Mouse (Mus musculus): Measurements from ENCODE around the gene Atp11c. TPM values are rescaled to one million over a fixed set of nuclear protein-coding genes. Genes with fewer than 3 reads are reported as not detected.
A peak's percentile ranks its signal among the peaks of the same experiment; 100 is the strongest.

Atp11c gene
- polyA plus RNA-seq, 1 experiment: 3.4 TPM

- H3K4me3 ChIP-seq (ENCODE audit: control insufficient read depth, low read depth, low read length): no peak overlapping the region
- H3K27me3 ChIP-seq (ENCODE audit: control insufficient read depth, insufficient read depth, low read length): no peaks in the 10 kb centered on the region
- no peak overlapping the region for H3K27ac ChIP-seq (ENCODE audit: control insufficient read depth, insufficient read depth, low read depth, low read length)
- no peaks in the 10 kb centered on the region for H3K4me1 ChIP-seq (ENCODE audit: control insufficient read depth, insufficient read depth, low read length)
- H3K36me3 ChIP-seq (ENCODE audit: control insufficient read depth, insufficient read depth, low read length): no peaks in the 10 kb centered on the region
- TF ChIP-seq CTCF (IDR thresholded peaks at IDR 0.05; ENCODE audit: control insufficient read depth, insufficient read depth, insufficient replicate concordance, low read depth, low read length) (no peak), POLR2A (IDR thresholded peaks at IDR 0.05; ENCODE audit: control insufficient read depth, low read depth, low read length) (no peak)
Observed at GRCm38 (mm10) chrX:60321321-60321720, 271.2 kb downstream of the Atp11c start.

- Histone ChIP-seq H3K4me3 (ENCODE audit: control insufficient read depth, low read depth, low read length) (no peak overlapping the region), H3K4me1 (ENCODE audit: control insufficient read depth, insufficient read depth, low read length) (no peaks in the 10 kb centered on the region), H3K36me3 (ENCODE audit: control insufficient read depth, insufficient read depth, low read length) (no peaks in the 10 kb centered on the region), H3K27ac (ENCODE audit: control insufficient read depth, insufficient read depth, low read depth, low read length) (no peak overlapping the region), H3K27me3 (ENCODE audit: control insufficient read depth, insufficient read depth, low read length) (no peaks in the 10 kb centered on the region)
- no peak for TF ChIP-seq POLR2A (IDR thresholded peaks at IDR 0.05; ENCODE audit: control insufficient read depth, low read depth, low read length)
- TF ChIP-seq CTCF (IDR thresholded peaks at IDR 0.05; ENCODE audit: control insufficient read depth, insufficient read depth, insufficient replicate concordance, low read depth, low read length): no peak
Observed at GRCm38 (mm10) chrX:60317661-60318060, 274.8 kb downstream of the Atp11c start.

- H3K36me3 ChIP-seq (ENCODE audit: control insufficient read depth, insufficient read depth, low read length): no peaks in the 10 kb centered on the region
- H3K4me3 ChIP-seq (ENCODE audit: control insufficient read depth, low read depth, low read length): no peak overlapping the region
- H3K4me1 ChIP-seq (ENCODE audit: control insufficient read depth, insufficient read depth, low read length): no peaks in the 10 kb centered on the region
- H3K27ac ChIP-seq (ENCODE audit: control insufficient read depth, insufficient read depth, low read depth, low read length): no peak overlapping the region
- TF ChIP-seq CTCF (IDR thresholded peaks at IDR 0.05; ENCODE audit: control insufficient read depth, insufficient read depth, insufficient replicate concordance, low read depth, low read length) (no peak), POLR2A (IDR thresholded peaks at IDR 0.05; ENCODE audit: control insufficient read depth, low read depth, low read length) (no peak)
- H3K27me3 ChIP-seq (ENCODE audit: control insufficient read depth, insufficient read depth, low read length): no peaks in the 10 kb centered on the region
Observed at GRCm38 (mm10) chrX:60292335-60292734, 300.2 kb downstream of the Atp11c start.

GRCm38 (mm10) chrX:60255346-60255745 is 337.2 kb downstream of the Atp11c start:
- no peaks in the 10 kb centered on the region for H3K36me3 ChIP-seq (ENCODE audit: control insufficient read depth, insufficient read depth, low read length)
- no peak for TF ChIP-seq CTCF (IDR thresholded peaks at IDR 0.05; ENCODE audit: control insufficient read depth, insufficient read depth, insufficient replicate concordance, low read depth, low read length)
- TF ChIP-seq POLR2A (IDR thresholded peaks at IDR 0.05; ENCODE audit: control insufficient read depth, low read depth, low read length): no peak
- H3K27me3 ChIP-seq (ENCODE audit: control insufficient read depth, insufficient read depth, low read length): no peaks in the 10 kb centered on the region
- H3K4me1 ChIP-seq (ENCODE audit: control insufficient read depth, insufficient read depth, low read length): no peaks in the 10 kb centered on the region
- no peak overlapping the region for H3K27ac ChIP-seq (ENCODE audit: control insufficient read depth, insufficient read depth, low read depth, low read length)
- H3K4me3 ChIP-seq (ENCODE audit: control insufficient read depth, low read depth, low read length): no peak overlapping the region

- no peak for TF ChIP-seq POLR2A (IDR thresholded peaks at IDR 0.05; ENCODE audit: control insufficient read depth, low read depth, low read length)
- no peak for TF ChIP-seq CTCF (IDR thresholded peaks at IDR 0.05; ENCODE audit: control insufficient read depth, insufficient read depth, insufficient replicate concordance, low read depth, low read length)
- H3K27ac ChIP-seq (ENCODE audit: control insufficient read depth, insufficient read depth, low read depth, low read length): no peak overlapping the region
- H3K36me3 ChIP-seq (ENCODE audit: control insufficient read depth, insufficient read depth, low read length): no peaks in the 10 kb centered on the region
- no peaks in the 10 kb centered on the region for H3K27me3 ChIP-seq (ENCODE audit: control insufficient read depth, insufficient read depth, low read length)
- no peak overlapping the region for H3K4me3 ChIP-seq (ENCODE audit: control insufficient read depth, low read depth, low read length)
- H3K4me1 ChIP-seq (ENCODE audit: control insufficient read depth, insufficient read depth, low read length): no peaks in the 10 kb centered on the region
Observed at GRCm38 (mm10) chrX:60187726-60188125, 404.8 kb downstream of the Atp11c start.

DNA sequence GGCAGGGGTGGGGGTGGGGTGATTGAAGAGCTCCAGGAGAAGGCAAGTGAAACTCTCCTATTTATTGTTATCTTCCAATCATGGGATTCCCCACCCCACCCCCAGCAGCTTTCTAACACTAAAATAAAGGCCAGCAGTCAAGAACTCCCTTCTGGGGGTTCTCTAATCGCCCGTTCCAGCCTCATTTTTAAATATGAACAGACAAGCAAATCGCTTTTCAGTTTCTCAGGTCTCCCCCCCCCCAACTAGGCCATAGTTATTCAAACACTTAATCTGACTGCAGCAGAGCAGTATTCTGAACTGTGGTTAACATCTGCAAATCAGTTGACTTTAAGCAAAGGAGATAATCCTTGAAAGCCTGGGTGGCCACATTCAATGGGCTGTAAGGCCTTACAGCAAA is 409.9 kb downstream of the Atp11c start:
- Histone ChIP-seq H3K4me3 (ENCODE audit: control insufficient read depth, low read depth, low read length) (no peak overlapping the region), H3K27ac (ENCODE audit: control insufficient read depth, insufficient read depth, low read depth, low read length) (no peak overlapping the region), H3K4me1 (ENCODE audit: control insufficient read depth, insufficient read depth, low read length) (peaks cover 6% of the 10 kb centered on the region), H3K27me3 (ENCODE audit: control insufficient read depth, insufficient read depth, low read length) (no peaks in the 10 kb centered on the region), H3K36me3 (ENCODE audit: control insufficient read depth, insufficient read depth, low read length) (no peaks in the 10 kb centered on the region)
- TF ChIP-seq POLR2A (IDR thresholded peaks at IDR 0.05; ENCODE audit: control insufficient read depth, low read depth, low read length) (no peak), CTCF (IDR thresholded peaks at IDR 0.05; ENCODE audit: control insufficient read depth, insufficient read depth, insufficient replicate concordance, low read depth, low read length) (no peak)

GRCm38 (mm10) chrX:60178744-60179458 is 413.6 kb downstream of the Atp11c start, which contains the start of gene Mcf2:
TSS of gene Mcf2 (minus strand) at chrX:60179089.
- no peaks in the 10 kb centered on the region for H3K27me3 ChIP-seq (ENCODE audit: control insufficient read depth, insufficient read depth, low read length)
- H3K4me3 ChIP-seq (ENCODE audit: control insufficient read depth, low read depth, low read length): peak within 1 kb of the TSS; percentile 65
- H3K36me3 ChIP-seq (ENCODE audit: control insufficient read depth, insufficient read depth, low read length): no peaks in the 10 kb centered on the region
- H3K4me1 ChIP-seq (ENCODE audit: control insufficient read depth, insufficient read depth, low read length): peaks cover 6% of the 10 kb centered on the region
- H3K27ac ChIP-seq (ENCODE audit: control insufficient read depth, insufficient read depth, low read depth, low read length): 0 out of 2 replicates have a peak within 1 kb of the TSS, but pooled peaks have one; percentile 17
- TF ChIP-seq CTCF (IDR thresholded peaks at IDR 0.05; ENCODE audit: control insufficient read depth, insufficient read depth, insufficient replicate concordance, low read depth, low read length) (no peak), POLR2A (IDR thresholded peaks at IDR 0.05; ENCODE audit: control insufficient read depth, low read depth, low read length) (no peak)
